Mouse (Mus musculus): ENCODE measurements around the gene Acss2.

DNA sequence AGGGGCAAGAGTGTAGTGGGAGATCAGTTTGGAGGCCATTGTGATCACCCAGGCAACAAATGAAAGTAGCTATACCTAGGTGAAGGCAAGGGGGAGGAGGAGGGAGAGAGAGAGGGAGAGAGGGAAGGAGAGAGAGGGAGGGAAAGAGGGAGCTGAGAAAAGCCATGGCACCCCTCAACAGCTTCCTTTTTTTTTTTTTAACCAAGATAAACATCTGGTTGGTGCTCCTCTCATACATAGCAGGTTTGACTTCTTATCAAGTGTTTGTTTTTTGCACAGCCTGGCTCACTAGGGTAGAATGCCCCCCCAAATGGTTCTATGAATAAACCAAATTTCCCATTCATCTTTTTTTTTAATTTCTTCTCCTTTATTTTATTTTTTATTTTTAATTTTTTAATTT, 18.5 kb downstream of the Acss2 start:
- TF ChIP-seq CTCF (IDR thresholded peaks at IDR 0.05) (no peak), EP300 (IDR thresholded peaks at IDR 0.05) (no peak)

Measured in lung, postnatal 0 days (tissue).